Comparison of ENCODE assay signal across 33 mouse cellular contexts in genomic region chr3:51668607-51669006, GRCm38 (mm10). TPM values are rescaled to one million over a fixed set of nuclear protein-coding genes. Genes with fewer than 3 reads are reported as not detected.
A peak's percentile ranks its signal among the peaks of the same experiment; 100 is the strongest.
DNase-seq lines count a peak whose midpoint lies in the region; ATAC-seq lines count a peak whose summit lies in the region.
"Had no signal": no experiment of that assay in that cellular context is flagged by ENCODE, and none has a peak within 500 bp of the region (broad histone marks: within the 10 kb centered on the region; RNA-seq: fewer than 3 reads in every experiment).

No protein-coding gene starts in this region.

- peak overlapping the region; percentile 36; the same call in 1 of the 2 replicates for H3K27ac ChIP-seq in heart, embryonic 15.5 days
- 0 out of 2 replicates have a peak overlapping the region, but pooled peaks have one; percentile 20 for H3K27ac ChIP-seq in lung, embryonic 15.5 days
- H3K27ac ChIP-seq in embryonic facial prominence, embryonic 14.5 days (replicated peaks; ENCODE audit: low read depth, low read length) = no peak overlapping the region
- H3K27ac ChIP-seq: forebrain, embryonic 13.5 days; hindbrain, embryonic 10.5 days; hindbrain, embryonic 15.5 days; kidney, embryonic 15.5 days; liver, embryonic 14.5 days; neural tube, embryonic 12.5 days had no signal

- H3K4me1 ChIP-seq in heart, embryonic 15.5 days (replicated peaks) = peaks cover 13% of the 10 kb centered on the region
- H3K4me1 ChIP-seq in lung, embryonic 15.5 days = peaks cover 24% of the 10 kb centered on the region
- no peaks in the 10 kb centered on the region for H3K4me1 ChIP-seq in embryonic facial prominence, embryonic 14.5 days (ENCODE audit: control insufficient read depth, insufficient read depth, low read length)
- H3K4me1 ChIP-seq: forebrain, embryonic 13.5 days; hindbrain, embryonic 15.5 days; neural tube, embryonic 12.5 days had no signal

- no peak overlapping the region for H3K9ac ChIP-seq in heart, embryonic 15.5 days
- no peak overlapping the region for H3K9ac ChIP-seq in lung, embryonic 15.5 days
- H3K9ac ChIP-seq in embryonic facial prominence, embryonic 14.5 days (ENCODE audit: low read depth, low read length) = no peak overlapping the region
- H3K9ac ChIP-seq: forebrain, embryonic 13.5 days; hindbrain, embryonic 15.5 days; kidney, embryonic 15.5 days; liver, embryonic 14.5 days; neural tube, embryonic 12.5 days had no signal

- no peak; the same call in 1 of the 2 replicates for ATAC-seq in heart, embryonic 15.5 days (replicated peaks; ENCODE audit: insufficient number of reproducible peaks, insufficient read depth, low FRiP score, low read depth)
- no peak for ATAC-seq in lung, embryonic 15.5 days (ENCODE audit: borderline replicate concordance, extremely low read depth, low FRiP score, low TSS enrichment)
- no peak for ATAC-seq in embryonic facial prominence, embryonic 14.5 days (ENCODE audit: low read depth)
- no peak for ATAC-seq in inflammation-experienced regulatory T-cells, adult 6 months
- ATAC-seq: forebrain, embryonic 13.5 days; lung, postnatal 0 days had no signal

- DNase-seq in heart, postnatal 4 days = no peak
- DNase-seq in lung, postnatal 14 days = no peak
- peak; percentile 35 for DNase-seq in R1 (ENCODE audit: low read depth, low spot score)
- peak; percentile 50 for DNase-seq in embryonic facial prominence, embryonic 14.5 days (ENCODE audit: low spot score)
- no peak for DNase-seq in spleen, postnatal 14 days (ENCODE audit: low spot score in 2 of 2)
- DNase-seq: adrenal gland, postnatal 25 days; B cell, adult 2 months; cerebellum, adult 11-12 months; cerebellum, postnatal 10 days; gastrocnemius, postnatal 25 days; heart, adult 11 months; heart, postnatal 10 days; kidney, adult 18-20 months; kidney, postnatal 4 days; layer of hippocampus, postnatal 36 days; left cerebral cortex, postnatal 4 days; liver; right cerebral cortex, adult 18-20 months; right cerebral cortex, postnatal 4 days; thymus, adult 2 months; thymus, postnatal 4 days had no signal

- H3K4me2 ChIP-seq in heart, embryonic 15.5 days = no peak overlapping the region
- no peak overlapping the region for H3K4me2 ChIP-seq in lung, embryonic 15.5 days
- H3K4me2 ChIP-seq in embryonic facial prominence, embryonic 14.5 days (ENCODE audit: low read depth, low read length) = no peak overlapping the region
- H3K4me2 ChIP-seq: forebrain, embryonic 13.5 days; hindbrain, embryonic 15.5 days; kidney, embryonic 15.5 days; neural tube, embryonic 12.5 days had no signal

- H3K36me3 ChIP-seq in heart, embryonic 15.5 days = no peaks in the 10 kb centered on the region
- H3K36me3 ChIP-seq in lung, embryonic 15.5 days = no peaks in the 10 kb centered on the region
- no peaks in the 10 kb centered on the region for H3K36me3 ChIP-seq in embryonic facial prominence, embryonic 14.5 days (ENCODE audit: control insufficient read depth, insufficient read depth, low read length)
- H3K36me3 ChIP-seq: heart, embryonic 10.5 days; hindbrain, embryonic 10.5 days; hindbrain, embryonic 15.5 days; kidney, embryonic 15.5 days; neural tube, embryonic 12.5 days had no signal

- H3K27me3 ChIP-seq in heart, embryonic 15.5 days = no peaks in the 10 kb centered on the region
- no peaks in the 10 kb centered on the region for H3K27me3 ChIP-seq in lung, embryonic 15.5 days
- H3K27me3 ChIP-seq in embryonic facial prominence, embryonic 14.5 days (replicated peaks; ENCODE audit: control insufficient read depth, insufficient read depth, low read length) = no peaks in the 10 kb centered on the region; the same call in 1 of the 2 replicates
- H3K27me3 ChIP-seq: forebrain, embryonic 13.5 days; hindbrain, embryonic 15.5 days; kidney, embryonic 15.5 days; neural tube, embryonic 12.5 days had no signal

- WGBS in heart, embryonic 15.5 days = 36% methylated on average over 2 of the region's 2 CpGs
- 42% methylated on average over 2 of the region's 2 CpGs for WGBS in lung, embryonic 15.5 days
- WGBS in embryonic facial prominence, embryonic 14.5 days = 21% methylated on average over 2 of the region's 2 CpGs

- H3K9me3 ChIP-seq in heart, embryonic 15.5 days (replicated peaks) = no peaks in the 10 kb centered on the region
- no peaks in the 10 kb centered on the region for H3K9me3 ChIP-seq in lung, embryonic 15.5 days
- H3K9me3 ChIP-seq in embryonic facial prominence, embryonic 14.5 days (ENCODE audit: control insufficient read depth, low read length) = no peaks in the 10 kb centered on the region
- H3K9me3 ChIP-seq: forebrain, embryonic 13.5 days; heart, embryonic 10.5 days; hindbrain, embryonic 10.5 days; hindbrain, embryonic 15.5 days; kidney, embryonic 15.5 days; neural tube, embryonic 12.5 days had no signal

- H3K4me3 ChIP-seq in heart, embryonic 15.5 days = no peak overlapping the region
- no peak overlapping the region for H3K4me3 ChIP-seq in lung, embryonic 15.5 days
- no peak overlapping the region for H3K4me3 ChIP-seq in embryonic facial prominence, embryonic 14.5 days (ENCODE audit: low read depth, low read length)
- H3K4me3 ChIP-seq: forebrain, embryonic 13.5 days; heart, embryonic 10.5 days; hindbrain, embryonic 10.5 days; hindbrain, embryonic 15.5 days; kidney, embryonic 15.5 days; myocyte; neural tube, embryonic 12.5 days had no signal

RNA-seq across cellular contexts. Expression of gene Mgst2, which starts 8.4 kb away (rescaled TPM):
- polyA plus RNA-seq in heart, embryonic 15.5 days (2015; fragmentation: Nextera tagmentation; extraction: Ambion mirVana) = 7.2 and 7.5 TPM in 2 replicates
- 1 to 10 TPM; 1.6 TPM for total RNA-seq in heart, postnatal 4 days (2021)
- 2.8 and 3.2 TPM in 2 replicates for polyA plus RNA-seq in lung, embryonic 15.5 days (2015; fragmentation: Nextera tagmentation; extraction: Ambion mirVana)
- 4.1 and 6.6 TPM in 2 replicates for polyA plus RNA-seq in embryonic facial prominence, embryonic 14.5 days (2014; fragmentation: Nextera tagmentation; extraction: Ambion mirVana)
- 100 to 1,000 TPM in 1 of 3 experiments, 10 to 100 TPM in 2; 13.4 to 184 (median 82.2) TPM for polyA plus RNA-seq in inflammation-experienced regulatory T-cells, adult 6 months (2017; shearing (Covaris generic))
- total RNA-seq: layer of hippocampus, postnatal 36 days had no signal
- polyA plus RNA-seq: hindbrain, embryonic 10.5 days had no signal

Comparison
In these comparisons a context has a peak if more than half of its experiments do, and no peak if none do; other contexts are left out.
1. DNase-seq: peak in R1 (single experiment) and embryonic facial prominence, embryonic 14.5 days (single experiment); none in heart, postnatal 4 days (single experiment), lung, postnatal 14 days (single experiment) and spleen, postnatal 14 days (0 of 2).